Mouse (Mus musculus) limb, embryonic 10.5 days (tissue): ENCODE results near the gene Spg11. TPM values are rescaled to one million over a fixed set of nuclear protein-coding genes. Genes with fewer than 3 reads are reported as not detected.

Source experiments
- DNase-seq: peaks from one replicate; pipeline ENCODE4 v3.0.0-alpha.2; 2017; ENCODE audit warnings: low spot score
- H3K27ac ChIP-seq: fragments of 300-500 bp; sonication (generic); 2 replicates; pipeline ENCODE4 v1.5.1; 2016; ENCODE audit warnings: mild to moderate bottlenecking
- H3K27me3 ChIP-seq: fragments of 300-500 bp; sonication (generic); 2 replicates; pipeline ENCODE4 v1.6.1; 2016; ENCODE audit warnings: low read depth, mild to moderate bottlenecking; ENCODE audit not compliant: poor library complexity, severe bottlenecking
- H3K36me3 ChIP-seq: fragments of 300-500 bp; sonication (generic); 2 replicates; pipeline ENCODE4 v1.6.1; 2016; ENCODE audit warnings: mild to moderate bottlenecking, moderate library complexity
- H3K4me1 ChIP-seq: fragments of 300-500 bp; sonication (generic); 2 replicates; pipeline ENCODE4 v1.6.1; 2016
- H3K4me3 ChIP-seq: fragments of 300-500 bp; sonication (generic); 2 replicates; pipeline ENCODE4 v1.5.1; 2016; ENCODE audit warnings: mild to moderate bottlenecking, moderate library complexity
- H3K9me3 ChIP-seq: fragments of 300-500 bp; sonication (generic); replicated peaks from 2 replicates; pipeline ENCODE4 v1.6.1; 2016; ENCODE audit warnings: mild to moderate bottlenecking
- WGBS: fragments of 180-500 bp; shearing (Covaris S2); methylation state at CpG from one replicate; pipeline ENCODE4 v1.1.7; 2016; 5-methylcytosine and 5-hydroxymethylcytosine counted together
- polyA plus RNA-seq: library from polyadenylated mRNA; unstranded; fragments of >200 nt; fragmentation: Nextera tagmentation; extraction: Ambion mirVana; gene quantifications from 2 replicates; pipeline ENCODE4 v1.2.1, GENCODE M21; 2016

Gene Spg11
- polyA plus RNA-seq, result 9.8 and 12.1 TPM in 2 replicates

DNA sequence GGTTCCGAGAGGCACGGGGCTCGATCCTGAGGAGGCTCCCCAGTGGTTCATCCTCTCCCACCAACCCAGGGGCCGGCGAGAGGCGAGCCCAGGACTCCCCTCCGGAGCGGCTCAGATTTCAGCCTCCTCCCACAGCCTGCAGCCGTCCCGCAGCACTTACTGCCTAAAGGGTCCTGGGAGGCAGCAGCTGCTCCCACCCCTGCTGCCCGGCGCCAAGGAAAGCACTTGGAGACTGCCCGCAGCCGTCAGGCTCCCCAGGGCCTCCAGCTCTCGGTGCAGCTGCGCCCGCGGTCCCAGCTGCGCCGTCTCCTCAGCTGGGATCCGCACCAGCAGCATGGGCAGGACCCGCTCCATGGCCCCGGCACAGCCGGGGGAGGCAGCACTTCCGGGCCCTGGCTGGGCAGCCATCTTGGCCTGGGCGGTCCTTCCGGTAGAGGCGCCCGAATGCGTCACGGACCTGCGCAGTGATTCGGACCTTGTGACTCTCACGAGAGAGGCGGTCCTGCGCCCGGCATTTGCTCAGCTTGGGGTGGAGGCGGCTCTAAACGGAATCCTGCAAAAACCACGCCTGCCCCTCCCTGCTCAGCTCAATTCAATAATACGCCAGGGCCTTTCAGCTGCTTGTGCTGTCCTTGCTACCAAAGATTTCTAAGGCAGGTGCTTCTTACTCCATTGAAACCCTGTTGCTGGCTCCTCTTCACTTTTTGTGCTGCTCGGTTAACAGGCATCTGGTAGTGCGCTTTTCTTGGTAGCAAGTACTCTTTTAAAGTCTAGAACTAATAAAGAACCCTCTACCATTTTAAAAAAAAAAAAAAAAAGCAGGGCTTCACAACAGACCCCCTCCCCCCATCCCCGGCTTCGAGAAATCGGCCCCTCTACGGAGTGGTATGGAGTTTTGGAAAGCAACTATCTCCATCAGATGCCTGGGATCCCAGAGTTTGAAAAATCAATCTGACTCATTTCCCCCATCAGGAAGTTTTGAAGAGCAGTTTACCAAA, at the start of gene Spg11:
Gene Spg11, minus strand, starts transcription at position 426 of the 998 bp plus-strand sequence.
- no peaks in the 10 kb centered on the region for H3K27me3 ChIP-seq
- 1% methylated on average over 47 of the region's 47 CpGs for WGBS
- peaks cover 14% of the 10 kb centered on the region for H3K4me1 ChIP-seq
- peaks cover 15% of the 10 kb centered on the region for H3K36me3 ChIP-seq
- peak within 1 kb of the TSS; percentile 71 for H3K4me3 ChIP-seq
- no peaks in the 10 kb centered on the region for H3K9me3 ChIP-seq
- DNase-seq, result peak; percentile 98
- H3K27ac ChIP-seq, result peak within 1 kb of the TSS; percentile 95

DNA sequence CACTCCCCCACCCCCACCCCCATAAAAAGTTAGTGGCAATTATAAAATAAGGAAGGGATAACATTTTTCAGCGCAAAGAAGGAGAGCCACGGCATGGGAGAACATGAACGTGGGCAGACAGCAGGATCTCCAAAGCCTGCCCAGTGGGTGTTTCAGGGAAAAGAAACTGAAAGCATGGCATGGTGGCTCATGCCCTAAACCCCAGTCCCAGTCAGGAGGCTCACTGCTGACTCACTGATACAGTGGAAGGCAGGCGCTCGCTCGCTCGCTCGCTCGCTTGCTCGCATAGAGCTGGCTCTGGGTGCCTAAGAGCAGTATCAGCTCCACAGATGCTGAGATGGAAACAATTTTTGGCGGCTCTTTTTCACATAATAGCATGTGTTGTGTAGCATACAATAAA, 46.1 kb upstream of the Spg11 start:
- no peaks in the 10 kb centered on the region for H3K9me3 ChIP-seq
- no peaks in the 10 kb centered on the region for H3K27me3 ChIP-seq
- H3K4me3 ChIP-seq, result no peak overlapping the region
- no peak overlapping the region for H3K27ac ChIP-seq
- 87% methylated on average over 11 of the region's 11 CpGs for WGBS
- DNase-seq, result no peak
- peaks cover 6% of the 10 kb centered on the region for H3K4me1 ChIP-seq
- no peaks in the 10 kb centered on the region for H3K36me3 ChIP-seq

DNA sequence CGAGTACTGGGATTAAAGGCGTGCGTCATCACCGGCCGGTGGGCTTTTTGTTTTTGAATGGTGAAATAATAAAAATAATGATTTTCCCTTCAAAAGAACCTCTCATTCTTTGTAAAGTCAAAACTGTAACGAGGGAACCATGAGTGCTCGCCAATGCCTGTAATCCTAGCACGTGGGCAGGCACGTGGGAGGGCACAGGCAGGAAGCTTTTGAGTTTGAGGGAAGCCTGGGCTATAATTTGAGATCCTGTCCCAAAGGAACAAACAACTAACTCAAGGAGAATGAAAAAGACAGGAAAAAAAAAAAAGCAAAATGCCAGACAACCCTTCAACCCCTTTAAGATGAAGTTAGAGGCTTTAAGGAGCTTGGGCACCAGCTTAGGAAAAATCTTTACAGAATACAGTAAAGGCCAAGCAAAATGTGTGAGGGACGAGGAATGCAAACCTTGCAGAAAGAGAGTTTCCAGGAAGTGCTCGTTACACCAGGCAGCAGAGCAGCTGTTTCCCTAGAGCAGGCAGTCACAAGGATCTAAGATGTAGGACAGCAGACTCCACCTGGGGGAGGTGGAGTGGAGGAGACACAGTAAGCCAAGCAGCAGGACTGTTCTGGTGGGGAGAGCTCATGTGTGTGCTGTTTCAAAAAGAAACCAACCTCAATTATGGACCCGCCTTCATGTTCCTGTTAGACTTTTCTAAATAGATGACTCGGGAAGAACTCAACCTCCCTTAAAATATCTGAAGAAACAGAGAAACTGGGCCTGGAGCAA, 45.4 kb upstream of the Spg11 start:
- no peaks in the 10 kb centered on the region for H3K36me3 ChIP-seq
- H3K4me3 ChIP-seq, result no peak overlapping the region
- no peak overlapping the region for H3K27ac ChIP-seq
- DNase-seq, result no peak
- H3K4me1 ChIP-seq, result peaks cover 6% of the 10 kb centered on the region
- WGBS, result 77% methylated on average over 13 of the region's 13 CpGs
- H3K9me3 ChIP-seq, result no peaks in the 10 kb centered on the region
- H3K27me3 ChIP-seq, result no peaks in the 10 kb centered on the region

DNA sequence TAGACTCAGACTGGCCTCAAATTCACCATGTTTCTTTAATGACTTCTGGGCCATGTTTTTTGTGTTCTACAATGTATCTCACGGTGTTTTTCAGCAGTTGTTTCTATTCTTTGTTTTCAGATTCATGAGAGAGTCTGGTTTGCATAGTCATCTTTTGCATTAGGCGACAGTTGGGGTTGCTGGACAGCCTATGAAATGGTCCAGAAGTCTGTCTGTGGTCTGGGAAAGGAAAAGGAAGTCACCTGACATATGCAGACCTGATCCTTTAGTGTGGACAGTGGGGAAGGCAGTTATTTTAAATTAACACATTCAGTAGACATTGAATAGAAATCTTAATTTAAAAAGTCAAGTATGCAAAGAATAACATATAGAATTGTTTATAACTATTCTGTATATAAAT, 44.3 kb upstream of the Spg11 start:
- DNase-seq, result no peak
- Histone ChIP-seq H3K4me1 (peaks cover 6% of the 10 kb centered on the region), H3K27ac (no peak overlapping the region), H3K9me3 (no peaks in the 10 kb centered on the region), H3K27me3 (no peaks in the 10 kb centered on the region), H3K36me3 (no peaks in the 10 kb centered on the region), H3K4me3 (no peak overlapping the region)
- 94% methylated on average over 2 of the region's 2 CpGs for WGBS

DNA sequence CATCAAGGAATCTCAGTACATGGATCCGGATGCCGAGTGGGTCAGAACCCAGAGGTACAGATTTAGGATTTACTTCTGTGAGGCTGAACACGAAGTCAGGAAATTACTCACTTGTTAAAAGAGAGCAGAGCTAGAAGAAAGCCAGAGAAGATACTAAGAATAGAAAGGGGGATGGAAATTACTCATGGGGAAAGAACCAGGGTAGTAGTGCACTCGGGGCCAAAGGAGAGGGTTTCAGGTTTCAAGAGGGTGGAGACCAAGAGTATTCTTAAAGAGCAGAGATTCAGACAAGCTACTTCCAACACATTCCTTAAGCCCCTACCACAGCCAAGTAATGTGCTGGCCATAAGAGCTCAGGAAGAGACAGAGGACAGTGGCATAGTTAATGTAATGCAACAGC, 43.4 kb upstream of the Spg11 start:
- H3K27ac ChIP-seq, result no peak overlapping the region
- DNase-seq, result no peak

DNA sequence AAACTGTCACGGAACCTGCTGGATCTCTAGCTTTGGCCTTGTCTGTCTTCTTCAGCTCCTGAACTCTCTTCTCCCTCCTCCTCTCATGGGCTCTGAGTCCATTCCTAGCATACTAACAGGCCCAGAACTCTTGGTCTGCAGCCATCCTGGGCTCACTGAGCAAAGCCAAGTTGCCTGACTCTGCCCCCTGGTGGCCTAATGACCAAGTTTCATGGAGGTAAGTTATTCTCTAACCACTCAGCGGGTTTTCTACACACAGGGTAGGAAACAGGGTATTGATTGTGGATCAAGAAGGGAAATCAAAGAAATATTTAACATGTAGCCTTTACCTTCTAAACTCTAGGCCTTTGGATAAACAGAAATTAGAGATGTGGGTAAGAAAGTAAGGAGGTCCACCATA, 42.5 kb upstream of the Spg11 start, which contains the start of gene Trim69:
Gene Trim69, plus strand, starts transcription at position 21 of the 400 bp plus-strand sequence.
- H3K4me1 ChIP-seq, result peaks cover 6% of the 10 kb centered on the region
- 52% methylated on average over 2 of the region's 2 CpGs for WGBS
- peak; percentile 84 for DNase-seq
- H3K36me3 ChIP-seq, result no peaks in the 10 kb centered on the region
- no peaks in the 10 kb centered on the region for H3K9me3 ChIP-seq
- no peaks in the 10 kb centered on the region for H3K27me3 ChIP-seq
- H3K27ac ChIP-seq, result no peak within 1 kb of the TSS
- H3K4me3 ChIP-seq, result no peak within 1 kb of the TSS

More for the DNA sequence above, 43.4 kb upstream of the Spg11 start:
- Histone ChIP-seq H3K27me3 (no peaks in the 10 kb centered on the region), H3K4me1 (peaks cover 6% of the 10 kb centered on the region), H3K4me3 (no peak overlapping the region), H3K36me3 (no peaks in the 10 kb centered on the region), H3K9me3 (no peaks in the 10 kb centered on the region)
- WGBS, result 53% methylated on average over 4 of the region's 4 CpGs

DNA sequence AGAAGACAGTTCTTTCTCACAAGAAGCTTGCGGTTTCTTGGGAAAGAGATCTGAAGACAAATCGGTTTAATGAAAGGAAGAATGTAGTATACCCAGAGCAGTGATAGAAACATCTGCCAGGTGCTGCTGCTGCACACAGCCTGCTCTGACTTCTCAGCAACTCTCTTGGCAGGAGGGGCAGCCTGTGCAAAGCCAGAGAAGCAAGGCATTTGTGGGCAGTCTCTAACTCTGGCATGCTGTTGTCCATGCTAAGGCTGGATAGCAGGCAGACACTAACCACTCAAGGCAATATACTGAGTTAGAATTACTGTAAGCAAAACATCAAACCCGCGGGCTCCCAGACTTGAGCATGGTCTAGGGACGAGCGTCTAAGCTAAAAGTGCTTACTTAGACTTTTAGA, 41.5 kb upstream of the Spg11 start:
- no peak for DNase-seq
- Histone ChIP-seq H3K4me3 (no peak overlapping the region), H3K4me1 (peaks cover 6% of the 10 kb centered on the region), H3K9me3 (no peaks in the 10 kb centered on the region), H3K27me3 (no peaks in the 10 kb centered on the region), H3K36me3 (peaks cover 9% of the 10 kb centered on the region), H3K27ac (no peak overlapping the region)
- WGBS, result 90% methylated on average over 6 of the region's 6 CpGs

DNA sequence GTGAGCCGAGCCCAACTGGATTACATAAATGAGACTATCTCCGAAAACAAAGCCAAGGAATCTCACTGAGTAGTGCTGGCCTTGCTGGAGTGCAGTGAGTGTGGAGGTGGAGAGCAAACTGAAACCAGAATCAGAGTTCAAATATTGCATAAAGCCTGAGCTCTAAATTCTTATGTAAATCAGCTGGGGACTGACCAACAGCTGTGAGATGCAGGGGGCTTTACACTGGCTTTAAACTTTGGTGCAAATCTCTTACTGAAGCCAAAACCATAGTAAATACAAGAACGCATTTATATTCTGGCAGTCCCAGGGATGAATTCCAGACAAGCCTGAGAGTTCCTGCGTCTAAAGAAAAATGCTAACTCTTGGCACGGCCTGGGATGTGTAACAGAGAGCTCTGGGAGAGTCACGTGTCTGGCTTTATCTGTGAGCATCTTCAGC, 40.2 kb upstream of the Spg11 start:
- DNase-seq, result no peak
- Histone ChIP-seq H3K27me3 (no peaks in the 10 kb centered on the region), H3K27ac (no peak overlapping the region), H3K9me3 (no peaks in the 10 kb centered on the region), H3K4me3 (no peak overlapping the region), H3K4me1 (no peaks in the 10 kb centered on the region), H3K36me3 (peaks cover 14% of the 10 kb centered on the region)
- 72% methylated on average over 6 of the region's 6 CpGs for WGBS

DNA sequence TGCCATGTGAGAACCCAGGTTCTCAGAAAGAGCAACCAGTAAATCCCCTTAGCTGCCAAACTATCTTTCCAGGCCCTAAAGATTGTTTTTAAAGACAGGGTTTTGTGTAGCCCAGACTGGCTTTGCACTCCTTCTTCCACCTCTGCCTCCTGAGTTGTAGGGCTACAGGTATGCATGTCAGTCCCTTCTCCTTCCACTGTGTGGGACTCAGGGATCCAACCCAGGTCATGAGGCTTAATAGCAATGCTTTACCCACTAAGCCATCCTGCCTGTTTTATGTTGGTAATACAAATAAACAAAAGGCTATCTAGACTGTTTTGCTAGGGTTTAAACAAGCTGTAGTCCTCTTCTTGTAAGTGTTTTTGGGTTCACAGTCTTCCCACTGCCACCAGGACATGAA, 39.4 kb upstream of the Spg11 start:
- Histone ChIP-seq H3K27me3 (no peaks in the 10 kb centered on the region), H3K4me1 (no peaks in the 10 kb centered on the region), H3K36me3 (peaks cover 14% of the 10 kb centered on the region), H3K27ac (no peak overlapping the region), H3K4me3 (no peak overlapping the region), H3K9me3 (no peaks in the 10 kb centered on the region)
- no peak for DNase-seq

DNA sequence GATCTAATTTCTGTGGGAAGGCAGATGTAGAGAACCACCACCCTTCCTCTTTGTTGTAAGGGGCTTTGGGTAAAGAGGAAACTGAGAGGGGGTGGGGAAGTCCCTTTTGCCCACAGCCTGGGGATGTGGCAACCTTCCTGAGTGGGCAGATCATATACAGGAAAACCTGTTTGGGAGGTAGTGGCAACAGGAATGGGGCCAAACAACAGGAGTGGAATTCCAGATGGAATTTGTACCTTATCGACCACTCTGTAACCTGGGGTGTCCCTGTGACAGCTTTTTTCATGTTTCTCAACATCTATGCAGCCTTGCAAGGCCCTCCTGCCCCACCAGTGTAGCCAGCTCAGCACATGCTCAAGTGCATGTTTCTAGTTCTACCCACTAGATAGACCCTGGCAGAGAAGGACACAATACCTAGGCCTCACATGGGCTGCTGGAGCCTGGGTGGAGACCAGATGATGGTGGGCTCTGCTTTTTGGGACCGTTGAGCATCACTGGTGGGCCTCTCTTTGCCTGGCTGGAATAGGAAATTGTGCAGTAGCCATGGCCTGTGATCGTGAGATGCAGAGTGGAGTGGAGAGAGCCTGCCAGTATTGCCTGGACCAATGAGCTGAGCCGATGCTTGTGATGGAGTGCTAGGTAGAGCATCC, 38.0 kb upstream of the Spg11 start:
- Histone ChIP-seq H3K27ac (no peak overlapping the region), H3K27me3 (no peaks in the 10 kb centered on the region), H3K36me3 (peaks cover 24% of the 10 kb centered on the region), H3K4me3 (no peak overlapping the region), H3K9me3 (no peaks in the 10 kb centered on the region), H3K4me1 (no peaks in the 10 kb centered on the region)
- 93% methylated on average over 4 of the region's 4 CpGs for WGBS
- no peak for DNase-seq

DNA sequence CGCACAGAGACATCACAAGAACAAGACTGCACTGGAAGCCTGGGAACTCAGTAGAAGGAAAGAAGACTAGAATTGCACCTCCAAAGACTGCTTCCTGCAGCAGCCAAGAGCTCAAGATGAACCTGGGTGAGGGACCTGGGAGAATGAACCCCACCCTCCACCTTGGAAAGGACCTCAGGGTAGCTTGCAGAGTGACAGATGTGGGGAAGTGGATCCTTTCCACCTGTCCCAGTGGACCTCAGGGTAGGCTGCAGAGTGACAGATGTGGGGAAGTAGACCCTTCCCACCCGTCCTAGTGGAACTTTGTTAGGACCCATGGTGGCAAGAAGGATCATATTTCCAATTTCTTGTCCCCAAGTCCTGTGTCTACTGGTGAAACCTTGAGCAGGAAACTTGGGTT, 37.1 kb upstream of the Spg11 start:
- no peak for DNase-seq
- no peaks in the 10 kb centered on the region for H3K27me3 ChIP-seq
- no peaks in the 10 kb centered on the region for H3K9me3 ChIP-seq
- H3K27ac ChIP-seq, result no peak overlapping the region
- WGBS, result 83% methylated on average over 2 of the region's 2 CpGs
- H3K4me1 ChIP-seq, result no peaks in the 10 kb centered on the region
- no peak overlapping the region for H3K4me3 ChIP-seq
- H3K36me3 ChIP-seq, result peaks cover 25% of the 10 kb centered on the region

DNA sequence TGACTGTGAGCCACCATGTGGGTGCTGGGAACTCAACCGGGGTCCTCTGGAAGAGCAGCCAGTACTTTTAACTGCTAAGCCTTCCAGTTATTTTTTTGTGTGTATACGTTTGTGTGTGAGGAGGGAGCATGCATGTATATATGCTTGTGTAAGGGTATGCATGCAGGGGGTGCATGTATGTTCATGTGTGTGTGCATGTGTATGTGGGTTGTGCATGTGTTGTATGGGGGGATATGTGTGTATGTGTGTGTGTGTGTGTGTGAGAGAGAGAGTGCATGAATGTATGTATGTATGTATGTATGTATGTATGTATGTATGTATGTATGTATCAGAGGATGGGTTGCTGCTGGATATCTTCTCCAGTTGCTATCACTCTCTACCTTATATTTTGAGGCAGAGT, 36.3 kb upstream of the Spg11 start:
- no peak overlapping the region for H3K4me3 ChIP-seq

More for the DNA sequence above, 36.3 kb upstream of the Spg11 start:
- H3K4me1 ChIP-seq, result no peaks in the 10 kb centered on the region
- H3K27ac ChIP-seq, result no peak overlapping the region
- 90% methylated on average over 2 of the region's 2 CpGs for WGBS
- no peaks in the 10 kb centered on the region for H3K27me3 ChIP-seq
- H3K36me3 ChIP-seq, result peaks cover 25% of the 10 kb centered on the region
- no peaks in the 10 kb centered on the region for H3K9me3 ChIP-seq
- no peak for DNase-seq
